Mouse (Mus musculus): Measurements from ENCODE around the gene Yipf3. TPM values are rescaled to one million over a fixed set of nuclear protein-coding genes. Genes with fewer than 3 reads are reported as not detected.

The Yipf3 gene
- polyA plus RNA-seq, 1 experiment from 2014 or later = 70.3 TPM

DNA sequence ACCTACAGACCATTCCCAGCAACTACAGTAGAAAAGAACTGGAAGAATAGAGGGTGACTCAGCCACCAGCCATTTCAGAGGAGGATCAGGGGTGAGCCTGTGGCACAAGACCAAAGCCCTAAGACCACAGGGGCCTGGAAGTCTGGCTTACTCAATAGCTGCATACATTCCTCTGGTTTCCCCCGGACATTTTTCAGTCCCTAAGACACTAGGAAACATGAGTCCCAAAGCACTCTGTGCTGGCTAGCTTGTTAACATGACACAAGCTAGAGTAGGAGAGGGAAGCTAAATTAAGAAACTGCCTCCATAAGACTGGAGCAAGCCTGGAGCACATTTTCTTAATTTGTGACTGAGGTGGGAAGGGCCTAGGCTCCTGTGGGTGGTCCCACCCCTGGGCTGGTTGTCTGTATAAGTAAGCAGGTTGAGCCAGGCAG lies 25.9 kb downstream of the Yipf3 start:
- Histone ChIP-seq H3K4me3 (no peak overlapping the region), H3K36me3 (peaks cover 60% of the 10 kb centered on the region), H3K27ac (replicated peaks) (no peak overlapping the region), H3K4me2 (replicated peaks) (no peak overlapping the region), H3K9ac (replicated peaks) (no peak overlapping the region), H3K27me3 (no peaks in the 10 kb centered on the region), H3K9me3 (no peaks in the 10 kb centered on the region), H3K4me1 (no peaks in the 10 kb centered on the region)
- WGBS = 74% methylated on average over 1 of the region's 1 CpGs
- no peak for ATAC-seq (ENCODE audit: low FRiP score, low read depth)

DNA sequence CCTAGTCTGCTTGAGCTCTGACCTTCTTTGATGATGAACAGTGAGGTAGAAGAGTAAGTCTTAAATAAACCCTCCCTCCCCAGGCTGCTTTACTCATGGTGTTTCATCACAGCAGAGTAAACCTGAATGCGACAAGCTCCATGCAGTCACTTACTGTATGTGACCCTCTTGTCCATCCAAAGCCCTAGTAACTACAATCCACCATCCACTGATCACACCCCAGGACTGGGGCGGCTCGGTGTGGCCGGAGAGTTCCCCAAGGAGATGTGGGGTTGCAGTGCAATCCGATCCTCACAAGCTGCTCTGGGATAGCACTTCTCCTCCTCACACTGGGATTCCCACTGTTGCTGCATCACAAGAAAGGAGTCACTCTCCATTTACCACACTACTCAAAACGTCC lies 26.6 kb downstream of the Yipf3 start:
- Histone ChIP-seq H3K9me3 (no peaks in the 10 kb centered on the region), H3K4me2 (replicated peaks) (no peak overlapping the region), H3K27ac (replicated peaks) (no peak overlapping the region), H3K4me1 (no peaks in the 10 kb centered on the region), H3K27me3 (no peaks in the 10 kb centered on the region), H3K9ac (replicated peaks) (no peak overlapping the region), H3K4me3 (no peak overlapping the region), H3K36me3 (peaks cover 62% of the 10 kb centered on the region)
- WGBS = 77% methylated on average over 6 of the region's 6 CpGs
- no peak for ATAC-seq (ENCODE audit: low FRiP score, low read depth)

- H3K27ac ChIP-seq (replicated peaks) = no peak overlapping the region
- no peaks in the 10 kb centered on the region for H3K4me1 ChIP-seq
- peaks cover 61% of the 10 kb centered on the region for H3K36me3 ChIP-seq
- H3K9ac ChIP-seq (replicated peaks) = no peak overlapping the region
- H3K9me3 ChIP-seq = no peaks in the 10 kb centered on the region
- no peak overlapping the region for H3K4me2 ChIP-seq (replicated peaks)
- WGBS = 82% methylated on average over 6 of the region's 6 CpGs
- no peak overlapping the region for H3K4me3 ChIP-seq
- H3K27me3 ChIP-seq = no peaks in the 10 kb centered on the region
- no peak for ATAC-seq (ENCODE audit: low FRiP score, low read depth)
Measured at GRCm38 (mm10) chr17:46275034-46275433, 27.2 kb downstream of the Yipf3 start.

DNA sequence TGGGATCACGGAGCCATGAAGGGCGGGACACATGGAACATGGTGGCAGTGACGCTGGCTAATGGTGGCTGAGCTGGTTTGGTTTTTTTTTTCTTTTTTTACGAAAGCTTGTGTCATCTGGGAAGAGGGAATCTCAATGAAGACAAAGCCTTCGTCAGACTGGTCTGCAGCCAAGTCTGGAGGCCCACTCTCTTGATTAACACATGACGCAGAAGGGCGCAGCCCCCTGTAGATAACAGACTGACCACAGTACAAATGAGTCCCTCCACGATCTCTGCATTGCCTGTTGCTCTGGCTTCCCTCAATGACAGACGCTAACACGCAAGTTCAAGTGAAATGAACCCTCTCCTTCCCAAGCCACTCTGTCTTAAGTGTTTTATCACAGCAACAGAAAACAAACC lies 27.6 kb downstream of the Yipf3 start:
- WGBS = 95% methylated on average over 10 of the region's 10 CpGs
- Histone ChIP-seq H3K27me3 (no peaks in the 10 kb centered on the region), H3K9me3 (no peaks in the 10 kb centered on the region), H3K36me3 (peaks cover 60% of the 10 kb centered on the region), H3K4me3 (no peak overlapping the region), H3K4me1 (no peaks in the 10 kb centered on the region), H3K27ac (replicated peaks) (no peak overlapping the region), H3K4me2 (replicated peaks) (no peak overlapping the region), H3K9ac (replicated peaks) (no peak overlapping the region)
- ATAC-seq (ENCODE audit: low FRiP score, low read depth) = no peak

GRCm38 (mm10) chr17:46277586-46277985 lies 29.7 kb downstream of the Yipf3 start:
- H3K4me1 ChIP-seq = peaks cover 14% of the 10 kb centered on the region
- H3K9ac ChIP-seq (replicated peaks) = no peak overlapping the region
- 85% methylated on average over 4 of the region's 4 CpGs for WGBS
- no peak for ATAC-seq (ENCODE audit: low FRiP score, low read depth)
- no peak overlapping the region for H3K4me3 ChIP-seq
- H3K27me3 ChIP-seq = no peaks in the 10 kb centered on the region
- H3K27ac ChIP-seq (replicated peaks) = no peak overlapping the region
- no peak overlapping the region for H3K4me2 ChIP-seq (replicated peaks)
- H3K36me3 ChIP-seq = peaks cover 46% of the 10 kb centered on the region
- no peaks in the 10 kb centered on the region for H3K9me3 ChIP-seq

- 90% methylated on average over 12 of the region's 12 CpGs for WGBS
- no peak overlapping the region for H3K4me3 ChIP-seq
- H3K9ac ChIP-seq (replicated peaks) = no peak overlapping the region
- no peak for ATAC-seq (ENCODE audit: low FRiP score, low read depth)
- no peaks in the 10 kb centered on the region for H3K9me3 ChIP-seq
- H3K4me2 ChIP-seq (replicated peaks) = no peak overlapping the region
- peaks cover 42% of the 10 kb centered on the region for H3K36me3 ChIP-seq
- H3K27me3 ChIP-seq = no peaks in the 10 kb centered on the region
- H3K4me1 ChIP-seq = peaks cover 16% of the 10 kb centered on the region
- no peak overlapping the region for H3K27ac ChIP-seq (replicated peaks)
Measured at GRCm38 (mm10) chr17:46278011-46278765, 30.3 kb downstream of the Yipf3 start.

GRCm38 (mm10) chr17:46282483-46283123 lies 34.7 kb downstream of the Yipf3 start, which contains the start of gene Tjap1:
Tjap1 (minus strand) TSS chr17:46283026.
- Histone ChIP-seq H3K9me3 (no peaks in the 10 kb centered on the region), H3K27me3 (no peaks in the 10 kb centered on the region), H3K27ac (replicated peaks) (peak within 1 kb of the TSS; percentile 58), H3K4me2 (replicated peaks) (peak within 1 kb of the TSS; percentile 95), H3K4me1 (peaks cover 20% of the 10 kb centered on the region), H3K9ac (replicated peaks) (peak within 1 kb of the TSS; percentile 74), H3K4me3 (peak within 1 kb of the TSS; percentile 71), H3K36me3 (peaks cover 28% of the 10 kb centered on the region)
- peak; percentile 98 for ATAC-seq (ENCODE audit: low FRiP score, low read depth)
- WGBS = 1% methylated on average over 37 of the region's 37 CpGs

DNA sequence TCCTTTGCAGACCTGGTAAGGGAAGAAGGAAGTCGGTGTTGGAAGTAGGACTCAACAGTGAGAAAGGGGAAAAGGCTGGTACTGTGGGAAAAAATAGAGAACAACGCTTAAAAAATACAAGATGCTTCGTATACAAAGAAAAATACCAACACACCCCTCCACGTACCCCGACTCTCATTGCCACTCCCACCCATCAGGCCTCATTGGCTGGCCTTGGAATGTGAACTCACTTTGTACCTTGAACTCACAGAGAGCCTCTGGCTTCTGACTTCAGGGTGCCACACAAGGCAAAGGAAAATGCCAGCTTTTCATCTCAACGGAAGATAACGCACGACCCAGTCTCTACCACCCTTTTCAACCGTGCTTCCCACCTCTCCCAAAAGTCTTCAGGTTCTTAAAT lies 35.3 kb downstream of the Yipf3 start:
- Histone ChIP-seq H3K27me3 (no peaks in the 10 kb centered on the region), H3K4me2 (replicated peaks) (peak overlapping the region; percentile 95), H3K9ac (replicated peaks) (peak overlapping the region; percentile 74), H3K36me3 (peaks cover 25% of the 10 kb centered on the region), H3K27ac (replicated peaks) (peak overlapping the region; percentile 58; the same call in 1 of the 2 replicates), H3K9me3 (no peaks in the 10 kb centered on the region), H3K4me3 (peak overlapping the region; percentile 71), H3K4me1 (peaks cover 22% of the 10 kb centered on the region)
- 22% methylated on average over 9 of the region's 9 CpGs for WGBS
- ATAC-seq (ENCODE audit: low FRiP score, low read depth) = peak; percentile 55

GRCm38 (mm10) chr17:46283911-46284310 lies 36.0 kb downstream of the Yipf3 start:
- H3K4me3 ChIP-seq = no peak overlapping the region
- no peaks in the 10 kb centered on the region for H3K27me3 ChIP-seq
- peaks cover 17% of the 10 kb centered on the region for H3K36me3 ChIP-seq
- H3K9me3 ChIP-seq = no peaks in the 10 kb centered on the region
- ATAC-seq (ENCODE audit: low FRiP score, low read depth) = no peak
- 91% methylated on average over 8 of the region's 8 CpGs for WGBS
- H3K4me2 ChIP-seq (replicated peaks) = no peak overlapping the region
- H3K4me1 ChIP-seq = peaks cover 22% of the 10 kb centered on the region
- no peak overlapping the region for H3K27ac ChIP-seq (replicated peaks)
- H3K9ac ChIP-seq (replicated peaks) = no peak overlapping the region

DNA sequence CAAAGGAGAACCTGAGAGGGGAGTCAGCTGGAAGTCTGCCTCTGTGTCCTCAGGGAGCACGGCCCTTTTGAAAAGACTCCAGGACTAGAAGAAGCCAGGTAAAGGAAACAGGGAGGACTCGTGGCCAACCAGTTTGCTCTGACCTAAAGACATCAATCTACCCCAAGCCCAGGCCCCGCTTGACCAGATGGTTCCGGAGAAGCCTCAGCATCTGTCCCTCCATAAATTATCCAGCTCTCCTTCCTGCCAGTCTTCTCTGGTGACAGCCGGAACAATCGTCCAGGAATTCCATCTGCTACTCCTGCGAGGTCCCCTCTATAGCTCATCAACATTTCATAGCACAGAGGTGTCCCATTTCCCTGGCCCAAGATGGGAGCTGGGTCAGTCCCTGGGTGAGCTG lies 36.8 kb downstream of the Yipf3 start:
- H3K9me3 ChIP-seq = no peaks in the 10 kb centered on the region
- H3K4me1 ChIP-seq = peaks cover 22% of the 10 kb centered on the region
- H3K27me3 ChIP-seq = no peaks in the 10 kb centered on the region
- no peak overlapping the region for H3K4me3 ChIP-seq
- no peak overlapping the region for H3K9ac ChIP-seq (replicated peaks)
- ATAC-seq (ENCODE audit: low FRiP score, low read depth) = no peak
- 53% methylated on average over 7 of the region's 7 CpGs for WGBS
- no peak overlapping the region for H3K27ac ChIP-seq (replicated peaks)
- peaks cover 11% of the 10 kb centered on the region for H3K36me3 ChIP-seq
- H3K4me2 ChIP-seq (replicated peaks) = no peak overlapping the region

DNA sequence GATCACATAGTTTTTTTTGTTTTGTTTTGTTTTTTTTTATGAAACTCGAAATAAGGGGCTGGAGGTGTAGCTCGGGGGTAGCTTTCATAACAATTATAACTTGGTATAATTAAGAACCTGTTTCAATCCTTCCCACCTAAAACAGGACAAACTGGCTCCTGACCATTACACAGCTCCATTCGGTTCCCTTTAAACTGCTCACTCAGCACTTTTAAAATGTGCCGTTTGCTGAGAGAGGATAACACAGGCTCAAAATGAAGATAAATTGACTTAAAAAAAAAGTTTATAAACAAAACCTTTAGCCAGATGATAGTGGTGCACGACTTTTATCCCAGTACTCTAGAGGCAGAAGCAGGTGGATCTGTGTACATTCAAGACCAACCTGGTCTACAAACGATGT lies 37.5 kb downstream of the Yipf3 start:
- ATAC-seq (ENCODE audit: low FRiP score, low read depth) = no peak
- Histone ChIP-seq H3K36me3 (peaks cover 4% of the 10 kb centered on the region; the same call in 1 of the 2 replicates), H3K4me2 (replicated peaks) (no peak overlapping the region), H3K9ac (replicated peaks) (no peak overlapping the region), H3K9me3 (no peaks in the 10 kb centered on the region), H3K27me3 (no peaks in the 10 kb centered on the region), H3K4me1 (peaks cover 22% of the 10 kb centered on the region), H3K4me3 (no peak overlapping the region), H3K27ac (replicated peaks) (no peak overlapping the region)
- 79% methylated on average over 6 of the region's 6 CpGs for WGBS

DNA sequence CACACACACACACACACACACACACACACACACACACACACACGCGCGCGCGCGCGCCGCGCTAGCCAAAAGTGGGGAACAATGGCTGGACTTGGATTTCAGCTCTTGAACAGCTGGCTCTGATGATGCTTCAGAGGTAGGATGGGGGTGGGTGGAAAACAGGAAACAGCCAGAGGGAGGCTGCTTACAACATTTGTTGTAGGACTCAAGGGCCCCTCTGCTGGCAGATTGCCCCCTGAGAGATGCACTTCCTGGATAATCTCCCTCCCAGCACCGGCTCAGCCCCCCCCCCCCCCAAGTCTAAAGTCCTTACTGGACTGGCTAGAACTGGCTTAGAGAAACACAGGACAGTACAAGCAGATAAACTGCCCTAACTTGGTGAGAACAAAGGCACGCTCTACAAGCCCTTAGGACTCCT lies 39.8 kb downstream of the Yipf3 start:
- WGBS = 79% methylated on average over 11 of the region's 11 CpGs
- Histone ChIP-seq H3K36me3 (no peaks in the 10 kb centered on the region), H3K27ac (replicated peaks) (no peak overlapping the region), H3K27me3 (0 out of 2 replicates have a peak, but pooled peaks cover 4% of the 10 kb centered on the region), H3K9ac (replicated peaks) (no peak overlapping the region), H3K9me3 (no peaks in the 10 kb centered on the region), H3K4me1 (peaks cover 8% of the 10 kb centered on the region), H3K4me2 (replicated peaks) (no peak overlapping the region), H3K4me3 (no peak overlapping the region)
- no peak for ATAC-seq (ENCODE audit: low FRiP score, low read depth)

Measured in midbrain, embryonic 12.5 days (tissue).